Mouse (Mus musculus) spleen, embryonic (tissue): ENCODE data around the gene Cebpzos.

Source experiments
- CTCF ChIA-PET: fragments of 350-600 bp; sonication (Branson Sonifier 250); formaldehyde crosslinking; loops from one replicate; lab custom pipeline; 2022; lab: Charles Lee

The Cebpzos gene

GRCm38 (mm10) chr17:78916369-78916813 is at the start of gene Cebpzos:
TSS of gene Cebpzos (plus strand) at chr17:78916500.
- CTCF ChIA-PET = no interaction called here

- CTCF ChIA-PET = interaction anchor here (0.6 kb wide), 1 partner anchor 39 kb away, joined by 4 read pairs; the partner anchor contains the start of genes Gpatch11 and Heatr5b
Measured at GRCm38 (mm10) chr17:78873886-78874285, 42.4 kb upstream of the Cebpzos start.

GRCm38 (mm10) chr17:78881878-78882304 is 34.4 kb upstream of the Cebpzos start:
- CTCF ChIA-PET = no interaction called here

- CTCF ChIA-PET = no interaction called here
Measured at GRCm38 (mm10) chr17:78882401-78883112, 33.7 kb upstream of the Cebpzos start, which contains the start of gene Eif2ak2. TSS of gene Eif2ak2 (minus strand) at chr17:78882573.

GRCm38 (mm10) chr17:78883291-78883690 is 33.0 kb upstream of the Cebpzos start:
- CTCF ChIA-PET = no interaction called here

GRCm38 (mm10) chr17:78885286-78886065 is 30.8 kb upstream of the Cebpzos start:
- CTCF ChIA-PET = no interaction called here

- CTCF ChIA-PET = no interaction called here
Measured at GRCm38 (mm10) chr17:78888554-78888953, 27.7 kb upstream of the Cebpzos start.

GRCm38 (mm10) chr17:78889184-78889583 is 27.1 kb upstream of the Cebpzos start:
- CTCF ChIA-PET = no interaction called here

GRCm38 (mm10) chr17:78891020-78891419 is 25.3 kb upstream of the Cebpzos start:
- CTCF ChIA-PET = no interaction called here

- CTCF ChIA-PET = no interaction called here
Measured at GRCm38 (mm10) chr17:78894991-78895390, 21.3 kb upstream of the Cebpzos start.

GRCm38 (mm10) chr17:78895394-78895793 is 20.9 kb upstream of the Cebpzos start:
- CTCF ChIA-PET = no interaction called here

- CTCF ChIA-PET = no interaction called here
Measured at GRCm38 (mm10) chr17:78903158-78903557, 13.1 kb upstream of the Cebpzos start.

GRCm38 (mm10) chr17:78906892-78907291 is 9.4 kb upstream of the Cebpzos start, which contains the start of gene Sult6b1:
TSS of gene Sult6b1 (minus strand) at chr17:78906992.
- CTCF ChIA-PET = no interaction called here

GRCm38 (mm10) chr17:78909374-78909773 is 6.9 kb upstream of the Cebpzos start:
- CTCF ChIA-PET = no interaction called here

- CTCF ChIA-PET = no interaction called here
Measured at GRCm38 (mm10) chr17:78912861-78913281, 3.4 kb upstream of the Cebpzos start.

- CTCF ChIA-PET = no interaction called here
Measured at GRCm38 (mm10) chr17:78913921-78914320, 2.4 kb upstream of the Cebpzos start.

- CTCF ChIA-PET = no interaction called here
Measured at GRCm38 (mm10) chr17:78915772-78916171, 528 bp upstream of the Cebpzos start.

- CTCF ChIA-PET = no interaction called here
Measured at GRCm38 (mm10) chr17:78916899-78917298, 599 bp downstream of the Cebpzos start.

GRCm38 (mm10) chr17:78917696-78918095 is 1.4 kb downstream of the Cebpzos start:
- CTCF ChIA-PET = interaction anchor here (0.7 kb wide), 1 partner anchor 17 kb away, joined by 3 read pairs; no protein-coding TSS in a partner anchor

GRCm38 (mm10) chr17:78935857-78936256 is 19.6 kb downstream of the Cebpzos start:
- CTCF ChIA-PET = interaction anchor here (0.7 kb wide), 1 partner anchor 199 kb away, joined by 7 read pairs; no protein-coding TSS in a partner anchor

GRCm38 (mm10) chr17:78936466-78937228 is 20.3 kb downstream of the Cebpzos start, which contains the start of the genes Cebpz and Ndufaf7:
TSS of gene Cebpz (minus strand) at chr17:78937066.
TSS of gene Ndufaf7 (plus strand) at chr17:78937136.
- CTCF ChIA-PET = interaction anchor here (0.7 kb wide), 1 partner anchor 200 kb away, joined by 7 read pairs; no protein-coding TSS in a partner anchor
